Mouse (Mus musculus): ENCODE measurements around the gene Dbx2.

DNA sequence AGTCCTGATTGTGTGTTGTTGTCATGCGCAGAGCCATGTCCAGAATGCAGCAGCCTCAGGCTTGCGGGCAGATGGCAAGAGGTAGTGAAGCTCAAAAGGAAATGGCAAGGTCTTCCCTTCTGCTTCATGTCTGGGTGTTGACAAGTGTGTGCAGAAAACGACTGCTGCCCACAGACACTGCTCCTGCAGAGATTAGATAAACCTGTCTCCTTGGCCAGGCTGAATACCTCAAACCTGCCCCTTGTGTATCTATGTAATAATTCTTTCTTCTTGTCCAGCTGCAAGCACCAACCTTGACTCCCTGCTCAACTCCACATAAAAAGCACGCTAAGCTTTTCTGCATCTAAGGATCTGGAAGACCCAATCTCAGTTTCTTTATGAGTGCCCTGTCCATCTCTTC is 19.9 kb upstream of the Dbx2 start:
- no peak for TF ChIP-seq MAFK (IDR thresholded peaks at IDR 0.05; ENCODE audit: insufficient read depth, low read depth, low read length)
- no peak for TF ChIP-seq HCFC1 (IDR thresholded peaks at IDR 0.05; ENCODE audit: borderline replicate concordance, insufficient read depth, low read length)
- TF ChIP-seq CHD2 (IDR thresholded peaks at IDR 0.05; ENCODE audit: low read depth, low read length), result no peak
